Mouse (Mus musculus) bone marrow, adult 2 months (tissue): ENCODE data around the gene Fitm2.

Source experiments
- CTCF ChIP-seq: fragments of 200-500 bp; IDR thresholded peaks from 2 replicates; pipeline ENCODE4 v1.5.1; 2011; ENCODE audit warnings: low read length, control low read depth; ENCODE audit not compliant: control insufficient read depth, insufficient read depth
- POLR2A ChIP-seq: fragments of 200-500 bp; IDR thresholded peaks from 2 replicates; pipeline ENCODE4 v1.6.1; 2011; ENCODE audit warnings: low read depth, mild to moderate bottlenecking, control low read depth, low read length, borderline replicate concordance; ENCODE audit not compliant: control insufficient read depth

DNA sequence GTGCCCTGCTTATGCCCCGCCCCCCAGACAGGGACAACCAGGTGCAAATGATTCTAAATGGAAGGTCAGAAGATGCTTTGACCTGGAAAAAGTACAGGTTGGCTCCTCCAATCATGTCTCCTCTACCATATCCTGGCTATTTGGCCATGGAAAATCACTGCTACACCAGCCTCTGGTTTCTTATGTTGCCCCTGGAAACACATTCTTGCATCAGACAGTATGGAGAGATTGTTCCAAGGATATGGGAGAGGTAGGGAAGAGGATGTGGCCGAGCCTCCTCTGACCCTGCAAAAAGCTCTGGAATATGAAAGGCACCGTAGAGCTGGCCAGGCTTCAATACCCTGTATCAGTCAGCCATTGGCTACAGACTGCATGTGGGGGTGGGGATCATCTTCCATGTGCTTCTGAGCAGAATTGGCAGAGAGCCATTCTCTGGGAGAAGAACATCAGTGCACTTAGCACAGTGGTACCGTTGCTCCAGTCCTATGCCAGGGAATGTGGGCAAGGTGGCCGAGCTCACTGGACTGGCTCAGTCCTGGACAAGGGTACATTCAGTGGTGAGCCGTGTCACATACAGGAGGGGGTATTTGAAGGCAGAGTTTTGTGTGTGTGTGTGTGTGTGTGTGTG is 21.6 kb downstream of the Fitm2 start:
- TF ChIP-seq POLR2A (no peak), CTCF (no peak)
